Mouse (Mus musculus) heart, adult 2 months (tissue): ENCODE results near the gene Apopt1. TPM values are rescaled to one million over a fixed set of nuclear protein-coding genes. Genes with fewer than 3 reads are reported as not detected.

ENCODE experiments used
- DNase-seq, 2 experiments: peaks; one replicate each; pipeline ENCODE4 v3.0.0; 2021
- H3K27ac ChIP-seq: fragments of 200-600 bp; 2 replicates; pipeline ENCODE4 v1.8.1; 2022
- H3K27me3 ChIP-seq: fragments of 200-500 bp; 2 replicates; pipeline ENCODE4 v1.6.1; 2012; ENCODE audit warnings: mild to moderate bottlenecking, low read length, inconsistent platforms, mixed read lengths; ENCODE audit not compliant: control insufficient read depth, insufficient read depth
- H3K36me3 ChIP-seq: fragments of 200-500 bp; 2 replicates; pipeline ENCODE4 v1.6.1; 2012; ENCODE audit warnings: low read length, inconsistent platforms; ENCODE audit not compliant: control insufficient read depth, insufficient read depth
- H3K4me1 ChIP-seq: fragments of 200-500 bp; 2 replicates; pipeline ENCODE4 v1.6.1; 2011; ENCODE audit warnings: low read length; ENCODE audit not compliant: control insufficient read depth, insufficient read depth
- H3K4me3 ChIP-seq: fragments of 200-600 bp; 2 replicates; pipeline ENCODE4 v1.8.1; 2022
- H3K79me2 ChIP-seq: fragments of 200-500 bp; replicated peaks from 2 replicates; pipeline ENCODE4 v1.6.1; 2012; ENCODE audit warnings: mild to moderate bottlenecking, inconsistent platforms, low read length, moderate library complexity, mixed read lengths; ENCODE audit not compliant: control insufficient read depth, insufficient read depth
- H3K9ac ChIP-seq: fragments of 200-500 bp; 2 replicates; pipeline ENCODE4 v1.6.1; 2012; ENCODE audit warnings: low read depth, mild to moderate bottlenecking, control low read depth, inconsistent platforms, low read length, mixed read lengths
- CTCF ChIP-seq: fragments of 200-600 bp; IDR thresholded peaks from 2 replicates; pipeline ENCODE4 v1.8.1; 2022; ENCODE audit warnings: antibody characterized with exemption, mild to moderate bottlenecking, moderate library complexity
- EP300 ChIP-seq: fragments of 200-500 bp; IDR thresholded peaks from 2 replicates; pipeline ENCODE4 v1.6.1; 2011; ENCODE audit warnings: low read depth, low read length, control low read depth; ENCODE audit not compliant: insufficient read depth
- POLR2A ChIP-seq: fragments of 200-500 bp; IDR thresholded peaks from 2 replicates; pipeline ENCODE4 v1.6.1; 2011; ENCODE audit warnings: mild to moderate bottlenecking, low read depth, low read length, control low read depth; ENCODE audit not compliant: insufficient read depth
- WGBS: fragments of 180-500 bp; shearing (Covaris S2); methylation state at CpG from one replicate; pipeline ENCODE4 v1.1.7; 2018; 5-methylcytosine and 5-hydroxymethylcytosine counted together
- intact Hi-C: fragments of 180-260 bp; cut with DNase I; formaldehyde crosslinking; loops from one replicate; pipeline ENCODE4 v1.15.1; 2025
- polyA plus RNA-seq: library from polyadenylated mRNA; depleted of rRNA; stranded (reverse); fragments of >200 nt; gene quantifications from 2 replicates; pipeline ENCODE4 v1.2.3, GENCODE M21; 2012
- total RNA-seq, 2 experiments: library from RNA; stranded (reverse); gene quantifications; 2 replicates each; pipeline ENCODE4 v1.2.3; 2021

The Apopt1 gene
- total and polyA plus RNA-seq, 3 experiments, result 31.7 to 36.3 (median 32.0) TPM

- 30% methylated on average over 6 of the region's 6 CpGs for WGBS
Measured at GRCm38 (mm10) chr12:111696239-111696638, 16.8 kb upstream of the Apopt1 start.

GRCm38 (mm10) chr12:111697708-111698107 is 15.4 kb upstream of the Apopt1 start:
- Histone ChIP-seq H3K27me3 (no peaks in the 10 kb centered on the region), H3K4me3 (no peak overlapping the region), H3K4me1 (peaks cover 20% of the 10 kb centered on the region), H3K27ac (peak overlapping the region; percentile 69), H3K36me3 (no peaks in the 10 kb centered on the region), H3K9ac (no peak overlapping the region), H3K79me2 (no peaks in the 10 kb centered on the region)
- TF ChIP-seq CTCF (no peak), POLR2A (no peak), EP300 (no peak)
- intact Hi-C loops, result no loop called here
- 51% methylated on average over 4 of the region's 4 CpGs for WGBS
- no peak for DNase-seq

More at GRCm38 (mm10) chr12:111696239-111696638, 16.8 kb upstream of the Apopt1 start:
- H3K4me3 ChIP-seq, result no peak overlapping the region
- peak overlapping the region; percentile 44; the same call in 1 of the 2 replicates for H3K27ac ChIP-seq
- H3K36me3 ChIP-seq, result no peaks in the 10 kb centered on the region
- no peaks in the 10 kb centered on the region for H3K79me2 ChIP-seq
- peaks cover 22% of the 10 kb centered on the region for H3K4me1 ChIP-seq
- 0 out of 2 replicates have a peak overlapping the region, but pooled peaks have one; percentile 29 for H3K9ac ChIP-seq
- no peaks in the 10 kb centered on the region for H3K27me3 ChIP-seq
- intact Hi-C loops, result loop anchor here (1.0 kb wide), 2 partner anchors 28 to 43 kb away; no protein-coding TSS in a partner anchor
- peak; percentile 81 for DNase-seq
- TF ChIP-seq CTCF, result peak; percentile 88
- no peak for TF ChIP-seq POLR2A
- peak; percentile 93 for TF ChIP-seq EP300

GRCm38 (mm10) chr12:111698346-111698913 is 14.6 kb upstream of the Apopt1 start:
- Histone ChIP-seq H3K4me3 (no peak overlapping the region), H3K9ac (no peak overlapping the region), H3K36me3 (no peaks in the 10 kb centered on the region), H3K27me3 (no peaks in the 10 kb centered on the region), H3K27ac (peak overlapping the region; percentile 69), H3K79me2 (no peaks in the 10 kb centered on the region), H3K4me1 (peaks cover 20% of the 10 kb centered on the region)
- 65% methylated on average over 6 of the region's 6 CpGs for WGBS
- TF ChIP-seq CTCF (no peak), POLR2A (0 out of 2 replicates have a peak, but pooled peaks have one; percentile 25)
- intact Hi-C loops, result no loop called here
- no peak for DNase-seq

GRCm38 (mm10) chr12:111699542-111699941 is 13.5 kb upstream of the Apopt1 start:
- WGBS, result 86% methylated on average over 4 of the region's 4 CpGs
- DNase-seq, result no peak
- TF ChIP-seq POLR2A, result no peak
- no peak for TF ChIP-seq EP300
- H3K4me3 ChIP-seq, result no peak overlapping the region
- no peak overlapping the region; the same call in 1 of the 2 replicates for H3K27ac ChIP-seq
- intact Hi-C loops, result no loop called here
- H3K27me3 ChIP-seq, result no peaks in the 10 kb centered on the region
- H3K36me3 ChIP-seq, result no peaks in the 10 kb centered on the region
- no peaks in the 10 kb centered on the region for H3K79me2 ChIP-seq
- no peak overlapping the region for H3K9ac ChIP-seq
- peaks cover 24% of the 10 kb centered on the region for H3K4me1 ChIP-seq

GRCm38 (mm10) chr12:111700920-111701458 is 12.1 kb upstream of the Apopt1 start:
- H3K27ac ChIP-seq, result no peak overlapping the region
- no peak overlapping the region for H3K9ac ChIP-seq
- no peaks in the 10 kb centered on the region for H3K27me3 ChIP-seq
- intact Hi-C loops, result no loop called here
- no peak overlapping the region for H3K4me3 ChIP-seq
- H3K4me1 ChIP-seq, result peaks cover 32% of the 10 kb centered on the region
- no peak for TF ChIP-seq EP300
- TF ChIP-seq POLR2A, result no peak
- TF ChIP-seq CTCF, result no peak
- H3K79me2 ChIP-seq, result no peaks in the 10 kb centered on the region
- H3K36me3 ChIP-seq, result peaks cover 2% of the 10 kb centered on the region; the same call in 1 of the 2 replicates
- no peak for DNase-seq
- WGBS, result 60% methylated on average over 9 of the region's 9 CpGs

GRCm38 (mm10) chr12:111703301-111703700 is 9.8 kb upstream of the Apopt1 start:
- Histone ChIP-seq H3K79me2 (no peaks in the 10 kb centered on the region), H3K9ac (no peak overlapping the region), H3K36me3 (peaks cover 16% of the 10 kb centered on the region), H3K27ac (peak overlapping the region; percentile 90), H3K27me3 (no peaks in the 10 kb centered on the region), H3K4me3 (no peak overlapping the region), H3K4me1 (peaks cover 33% of the 10 kb centered on the region)
- 73% methylated on average over 3 of the region's 3 CpGs for WGBS
- TF ChIP-seq CTCF (no peak), POLR2A (no peak), EP300 (no peak)
- DNase-seq, result no peak
- intact Hi-C loops, result no loop called here
